Mouse (Mus musculus) embryo, embryonic 11.5 days (tissue): ENCODE results near the gene Clca3a1.

Source experiments
- DNase-seq: peaks from one replicate; pipeline ENCODE4 v3.0.0-alpha.2; 2012; ENCODE audit warnings: low read depth, low spot score

Gene Clca3a1

DNA sequence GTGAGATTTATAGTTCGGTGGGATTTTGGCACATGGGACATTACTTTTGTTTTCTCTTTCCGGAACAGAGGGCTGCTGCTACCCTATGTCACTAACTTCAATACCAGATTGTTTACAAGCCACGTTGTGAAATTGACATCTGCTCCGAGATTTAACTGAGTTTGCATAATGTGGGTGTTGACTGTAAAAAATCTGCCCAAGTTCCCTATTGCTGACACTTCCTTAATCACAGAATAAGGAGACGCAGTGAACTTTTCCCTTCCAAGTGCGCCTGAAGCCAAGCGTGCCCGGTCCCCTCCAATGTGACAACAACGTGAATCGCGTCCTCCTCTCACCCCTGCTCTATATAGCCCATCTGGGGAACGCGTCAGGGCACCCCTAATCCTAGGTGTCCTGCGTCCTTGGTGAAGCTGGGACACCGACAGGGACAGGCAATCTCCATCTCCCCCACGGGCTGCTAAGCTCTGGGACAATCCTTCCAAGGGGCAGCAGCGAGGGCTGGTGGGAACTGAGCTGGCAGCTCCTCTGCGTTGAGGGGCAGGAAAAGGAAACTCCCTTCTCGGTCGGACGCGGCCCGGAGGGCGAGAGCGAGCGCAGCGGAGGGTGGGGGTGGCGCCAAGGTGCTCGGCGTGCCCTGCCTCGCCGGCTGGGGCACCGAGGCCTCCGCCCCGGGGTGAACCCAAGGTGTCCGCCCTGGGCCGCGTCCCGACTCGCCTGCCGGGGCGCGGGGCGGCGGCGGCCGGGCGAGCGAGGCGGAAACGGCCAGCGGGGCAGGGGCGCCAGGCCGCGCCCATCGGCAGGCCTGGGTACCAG is 41.5 kb downstream of the Clca3a1 start:
- DNase-seq, result peak; percentile 44

DNA sequence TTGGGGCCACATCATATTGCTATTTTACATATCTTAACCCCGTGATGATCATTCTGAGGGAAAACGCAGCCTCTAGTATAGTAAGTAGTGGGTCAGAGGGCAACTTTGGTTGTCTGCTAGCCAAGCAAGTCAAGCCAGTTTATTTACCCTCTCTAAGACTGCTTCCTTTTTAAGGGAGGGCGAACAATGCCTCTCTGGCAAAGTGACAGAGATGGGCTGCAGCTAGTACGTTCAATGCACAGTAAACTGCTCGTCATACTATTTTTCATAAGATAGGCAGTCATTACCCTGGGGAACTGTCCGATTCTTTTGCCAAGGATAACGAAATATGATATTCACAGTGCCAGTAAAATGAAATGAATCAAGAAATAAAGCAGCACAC is 42.1 kb downstream of the Clca3a1 start:
- no peak for DNase-seq

DNA sequence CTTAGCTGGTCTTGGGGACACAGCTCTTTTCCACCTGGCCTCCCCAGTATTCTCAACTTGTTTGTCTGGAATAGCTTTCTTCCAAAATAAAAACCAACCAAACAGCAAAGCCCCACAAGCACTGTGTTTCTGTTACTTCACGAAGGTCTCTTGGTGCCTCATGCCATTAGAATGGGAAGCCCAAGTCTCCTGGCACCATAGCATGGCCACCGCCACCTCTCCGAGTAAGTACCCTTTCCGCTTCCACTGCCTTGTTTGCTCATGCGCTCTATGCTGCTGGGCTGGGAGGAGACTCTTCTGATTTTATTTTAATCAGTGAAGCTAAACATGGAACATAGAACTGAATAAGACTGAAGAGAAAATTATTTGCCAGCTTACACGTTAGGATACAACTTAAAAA is 42.9 kb downstream of the Clca3a1 start:
- DNase-seq, result no peak

DNA sequence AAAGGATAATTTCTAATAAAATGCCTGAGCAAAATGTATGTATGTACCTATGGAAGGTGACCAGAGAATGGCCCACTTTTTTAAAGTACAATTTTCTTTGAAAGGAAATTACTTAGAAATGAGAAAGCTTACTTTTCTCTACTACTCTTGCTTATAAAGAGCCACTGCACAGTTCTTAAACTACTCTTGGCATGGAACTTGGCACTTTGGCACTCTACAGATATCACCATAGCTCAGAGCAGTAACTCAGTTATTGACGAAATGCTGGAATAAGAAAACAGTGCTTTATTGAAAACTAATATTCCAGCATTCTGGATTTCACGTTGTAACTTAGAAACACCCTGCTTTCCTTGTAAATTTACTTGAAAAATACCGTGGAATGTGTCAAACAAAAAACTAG is 43.7 kb downstream of the Clca3a1 start:
- DNase-seq, result no peak

DNA sequence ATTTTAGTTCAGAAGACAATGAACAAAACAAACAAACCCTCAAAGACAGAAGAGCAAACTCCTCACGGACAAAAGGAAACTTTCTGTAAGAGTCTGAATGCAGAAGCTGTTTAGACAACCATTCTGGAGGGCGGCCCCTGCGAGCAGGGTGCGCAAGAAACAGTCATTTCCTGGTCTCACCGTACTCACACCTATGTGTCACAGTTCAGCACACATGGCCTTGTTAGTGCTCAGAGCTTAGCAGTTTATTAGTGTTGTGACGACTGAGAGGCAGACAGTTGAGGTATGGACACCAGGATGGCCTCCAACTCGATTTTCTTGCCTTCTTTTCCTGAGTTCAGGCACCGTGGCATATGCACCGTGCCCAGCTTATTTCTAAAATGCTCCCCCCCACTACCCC is 44.9 kb downstream of the Clca3a1 start:
- no peak for DNase-seq

DNA sequence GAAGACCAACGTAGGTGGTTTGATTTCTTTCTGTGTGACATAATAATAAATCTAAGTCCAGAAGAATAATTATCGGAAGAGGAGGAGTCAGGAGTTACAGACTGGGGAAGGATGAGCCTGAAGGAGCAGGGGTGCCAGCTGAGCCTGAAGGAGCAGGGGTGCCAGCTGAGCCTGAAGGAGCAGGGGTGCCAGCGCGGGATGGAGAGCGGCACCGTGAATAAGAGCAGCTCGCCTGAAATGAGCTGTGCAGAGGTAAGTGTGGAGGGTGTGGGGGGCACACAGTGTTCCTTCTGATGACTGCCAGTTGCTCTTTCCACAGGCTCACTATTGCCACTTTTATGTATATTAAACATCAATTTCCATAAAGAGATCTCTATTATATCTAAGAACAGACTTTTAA is 45.7 kb downstream of the Clca3a1 start:
- no peak for DNase-seq

DNA sequence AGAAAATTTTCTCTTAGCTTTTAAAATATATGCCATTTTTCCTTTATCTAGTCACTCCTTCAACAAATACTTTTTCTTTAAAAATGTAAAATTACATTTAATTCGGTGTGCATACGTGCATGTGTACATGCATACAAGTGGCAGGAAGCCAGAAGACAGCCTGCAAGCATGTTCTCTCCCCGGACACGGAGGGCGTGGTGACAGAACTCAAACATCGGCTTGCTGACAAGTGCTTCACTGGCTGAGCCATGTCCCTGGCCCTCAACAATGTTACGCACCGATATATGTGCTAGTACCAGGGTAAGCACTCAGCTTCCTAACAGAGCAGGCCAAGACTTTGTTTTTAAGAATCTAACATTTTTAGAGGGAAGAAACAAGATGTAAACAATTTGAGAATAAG is 46.2 kb downstream of the Clca3a1 start:
- DNase-seq, result no peak

DNA sequence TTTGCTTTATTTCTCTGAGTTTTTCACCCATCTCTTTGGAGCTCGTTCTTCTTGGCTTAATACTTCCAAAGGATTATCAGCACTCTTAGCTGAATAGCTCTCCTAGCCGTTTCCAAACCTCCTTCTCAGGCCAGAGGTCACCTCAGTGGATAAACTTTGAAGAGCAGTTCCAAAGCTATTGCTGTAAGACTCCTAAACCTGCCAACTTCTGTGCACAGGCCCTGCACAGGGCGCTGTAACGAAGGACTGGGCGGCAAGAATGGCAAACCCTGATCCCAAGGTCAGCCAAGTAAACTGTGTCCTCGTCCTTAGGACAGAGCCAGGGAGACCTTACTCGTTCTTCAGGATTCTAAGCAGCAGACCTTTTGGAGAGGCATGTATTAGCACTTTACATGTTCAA is 46.7 kb downstream of the Clca3a1 start:
- no peak for DNase-seq

DNA sequence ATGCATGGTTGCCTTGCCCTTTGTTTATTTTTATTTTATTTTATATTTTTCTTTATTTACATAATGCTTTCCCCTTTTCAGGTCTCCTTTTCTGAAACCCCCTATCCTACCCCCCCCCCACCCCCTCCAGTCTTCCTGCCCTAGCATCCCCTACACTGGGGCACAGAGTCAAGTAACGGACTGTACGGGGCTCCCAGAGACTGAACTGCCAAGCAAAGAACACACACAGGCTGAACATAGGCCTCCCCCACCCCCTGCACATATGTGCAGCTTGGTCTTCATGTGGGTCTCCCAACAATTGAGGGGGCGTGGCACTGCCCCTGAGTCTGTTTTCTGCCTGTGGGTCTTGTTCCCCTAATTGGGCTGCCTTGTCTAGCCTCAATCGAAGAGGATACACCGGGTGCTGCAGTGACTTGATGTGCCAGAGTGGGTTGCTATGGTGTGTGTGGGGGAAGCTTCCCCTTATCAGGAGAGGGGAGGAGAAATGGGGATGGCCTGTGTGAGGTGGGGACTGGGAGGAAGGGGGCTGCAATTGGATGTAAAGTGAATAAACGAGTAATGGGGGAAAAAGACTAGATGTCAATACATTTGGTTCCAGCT is 49.1 kb downstream of the Clca3a1 start:
- no peak for DNase-seq

DNA sequence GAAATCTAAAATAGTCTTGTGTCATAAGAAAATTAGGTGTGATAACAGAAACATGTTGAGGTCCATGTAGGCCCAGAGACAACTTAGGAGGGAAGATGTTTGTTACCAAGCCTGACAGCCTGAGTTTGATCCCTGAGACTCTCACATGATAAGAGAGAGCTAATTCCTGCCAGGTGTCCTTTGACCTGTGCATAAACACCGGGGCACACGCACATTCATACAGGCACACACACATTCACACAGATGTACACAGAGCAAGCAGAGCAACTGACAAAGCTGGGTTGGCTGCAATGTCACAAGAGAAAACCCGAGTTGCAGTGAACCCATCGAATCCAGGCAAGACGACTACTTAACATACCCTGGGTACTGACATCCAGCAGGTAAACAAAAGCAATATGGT is 52.2 kb downstream of the Clca3a1 start:
- DNase-seq, result no peak

DNA sequence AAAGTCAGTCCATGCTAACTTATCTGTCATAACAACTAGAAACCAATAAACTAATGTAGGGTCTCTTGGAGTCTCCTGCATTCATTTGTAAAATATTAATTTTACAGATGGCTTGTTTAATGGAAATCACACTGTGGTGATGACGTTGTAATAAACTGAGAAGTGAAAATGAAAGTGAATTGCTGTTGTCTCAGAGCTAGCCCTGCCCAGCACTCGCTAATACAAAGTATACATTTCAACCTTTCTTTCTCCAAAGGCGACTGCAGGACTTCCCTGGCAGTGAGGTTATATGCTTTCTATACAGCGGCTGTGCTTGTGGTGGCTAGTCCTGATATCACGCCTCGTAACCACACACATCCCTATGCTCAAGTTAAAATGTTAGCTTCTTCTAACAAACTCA is 56.8 kb downstream of the Clca3a1 start:
- no peak for DNase-seq

DNA sequence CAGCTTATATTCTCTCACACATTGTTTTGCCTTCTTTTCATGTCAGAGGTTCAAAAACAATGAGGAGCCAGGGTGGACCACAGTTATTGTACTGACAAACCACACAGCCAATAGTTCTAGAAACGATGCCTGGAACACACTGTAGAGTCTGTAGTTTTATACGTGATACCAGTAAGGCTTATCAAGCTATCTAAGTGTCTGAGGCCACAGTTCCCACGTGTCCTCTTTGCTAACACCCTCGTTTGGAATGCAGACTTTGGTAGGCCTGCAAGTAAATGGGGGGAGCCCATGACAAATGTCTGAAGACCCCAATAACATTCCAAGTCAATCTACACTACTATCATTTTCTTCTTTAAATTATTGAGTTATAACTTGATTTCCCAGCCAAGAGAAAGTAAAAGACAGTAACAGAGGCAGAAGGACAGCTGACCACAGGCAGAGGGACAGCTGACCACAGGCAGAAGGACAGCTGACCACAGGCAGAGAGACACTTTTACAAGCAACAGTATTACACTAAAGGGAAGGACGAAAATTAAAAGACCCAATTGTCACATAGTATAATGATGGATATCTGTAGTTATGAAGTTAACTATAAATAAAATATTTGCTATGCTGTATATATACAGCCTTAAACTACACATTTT is 61.9 kb downstream of the Clca3a1 start:
- DNase-seq, result no peak

DNA sequence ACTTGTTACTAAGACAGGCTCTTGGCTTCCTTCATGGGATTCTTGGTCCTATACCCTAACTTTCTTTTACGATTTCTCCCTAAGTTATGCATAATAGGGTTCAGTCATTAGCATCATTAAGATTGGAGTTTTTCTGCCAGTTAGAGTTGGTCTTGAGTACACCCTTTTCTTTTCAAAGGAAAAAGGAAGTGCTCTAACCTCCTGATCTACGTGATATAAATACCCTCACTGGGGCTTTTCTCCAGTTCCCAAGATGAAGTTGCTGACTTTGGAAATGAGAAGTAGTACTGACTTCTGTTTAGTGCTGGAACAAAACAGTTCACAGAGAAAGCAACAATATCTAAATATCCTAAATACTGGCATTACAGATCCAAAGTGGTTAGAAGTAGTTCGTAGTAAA is 62.8 kb downstream of the Clca3a1 start:
- no peak for DNase-seq

DNA sequence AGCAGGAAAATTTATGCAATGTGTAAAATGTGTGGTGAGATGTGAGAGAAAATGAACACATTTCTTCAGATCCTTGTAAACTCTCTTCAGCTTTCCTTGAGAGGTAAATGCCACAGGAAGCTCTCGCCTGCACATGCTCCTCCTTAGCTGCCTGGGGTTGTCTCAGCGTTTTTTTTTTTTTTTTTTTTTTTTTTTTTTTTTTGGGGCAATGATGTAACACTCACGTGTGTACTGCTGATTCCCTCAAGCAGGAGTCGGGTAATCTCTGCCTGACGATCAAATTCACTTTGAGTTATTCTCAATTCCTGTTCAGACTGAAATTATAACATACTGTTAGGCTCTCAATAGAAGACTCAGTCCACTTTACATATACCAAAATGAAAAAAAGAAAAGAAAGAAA is 63.6 kb downstream of the Clca3a1 start:
- no peak for DNase-seq

DNA sequence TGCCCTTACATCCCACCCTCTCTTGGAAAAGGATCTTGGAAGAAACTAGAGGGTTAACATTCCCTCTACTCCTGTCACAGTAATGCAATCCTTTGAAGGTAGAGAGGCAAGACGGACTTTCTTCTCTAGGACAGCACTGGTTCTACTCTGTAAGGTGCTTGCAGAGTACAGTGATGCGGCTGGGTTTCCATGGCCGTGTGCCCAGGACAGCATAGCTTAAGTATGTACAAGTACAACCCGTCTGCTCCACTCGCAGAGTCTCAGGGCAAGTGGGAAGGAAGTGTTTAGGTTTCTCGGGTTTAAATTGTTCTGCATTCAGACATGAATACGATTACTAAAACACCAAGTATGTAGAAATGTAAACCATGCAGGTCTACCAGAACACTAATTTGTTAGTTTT is 65.8 kb downstream of the Clca3a1 start:
- no peak for DNase-seq

DNA sequence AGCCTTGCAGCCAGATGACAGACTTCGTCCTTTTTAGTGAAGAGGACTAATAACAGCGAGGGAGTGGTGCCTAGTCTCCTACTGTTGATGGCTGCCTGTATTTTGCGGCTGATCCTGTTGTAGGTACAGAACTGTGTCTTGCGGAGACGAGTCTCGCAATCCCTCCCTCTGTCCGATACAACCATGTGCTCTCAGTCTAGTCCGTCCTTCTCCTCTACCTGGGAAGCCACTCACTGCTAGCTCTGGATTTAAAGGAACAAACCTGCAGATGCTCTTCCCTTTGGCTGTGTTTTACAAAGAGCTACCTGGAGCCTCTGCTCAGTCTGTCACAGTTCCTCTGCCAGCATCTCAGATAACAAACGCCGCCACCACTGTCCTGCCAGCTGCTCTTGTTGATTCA is 66.7 kb downstream of the Clca3a1 start:
- no peak for DNase-seq

DNA sequence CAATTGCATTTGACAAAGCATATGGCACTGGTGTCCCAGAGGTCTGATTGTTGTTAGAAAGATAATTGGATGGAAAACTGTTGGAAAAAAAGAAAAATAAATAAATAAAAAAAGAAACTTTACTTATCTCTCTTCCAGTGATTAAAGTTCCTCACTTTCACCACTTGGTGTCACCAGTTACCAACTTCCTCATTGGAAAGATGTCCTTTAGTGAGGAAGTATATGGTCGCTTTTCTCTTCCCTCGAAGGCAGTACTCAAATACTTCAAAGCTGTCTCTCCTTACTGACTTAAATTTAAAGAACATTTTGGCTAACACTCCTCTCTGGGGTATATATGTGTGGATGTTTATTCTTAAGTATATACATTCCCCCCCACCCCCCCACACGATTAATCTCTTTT is 68.7 kb downstream of the Clca3a1 start:
- DNase-seq, result no peak

DNA sequence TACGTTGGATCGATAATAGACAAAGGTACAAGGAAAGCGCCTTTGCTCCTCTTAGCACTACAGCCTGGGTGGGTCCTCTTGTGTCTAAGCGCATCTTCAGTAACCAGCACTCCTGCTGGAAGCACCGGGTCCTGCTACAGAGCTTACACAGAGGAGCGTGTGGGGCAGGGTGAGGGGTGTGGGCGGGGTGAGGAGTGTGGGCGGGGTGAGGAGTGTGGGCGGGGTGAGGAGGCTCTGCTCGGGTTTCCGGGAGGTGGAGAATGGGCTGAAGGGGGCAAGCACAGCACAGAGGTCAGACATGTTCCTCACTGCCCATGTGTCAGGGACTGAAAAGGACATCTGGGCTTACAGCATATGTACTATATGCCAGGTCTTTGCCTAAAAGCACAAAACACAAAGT is 71.5 kb downstream of the Clca3a1 start:
- peak; percentile 56 for DNase-seq

DNA sequence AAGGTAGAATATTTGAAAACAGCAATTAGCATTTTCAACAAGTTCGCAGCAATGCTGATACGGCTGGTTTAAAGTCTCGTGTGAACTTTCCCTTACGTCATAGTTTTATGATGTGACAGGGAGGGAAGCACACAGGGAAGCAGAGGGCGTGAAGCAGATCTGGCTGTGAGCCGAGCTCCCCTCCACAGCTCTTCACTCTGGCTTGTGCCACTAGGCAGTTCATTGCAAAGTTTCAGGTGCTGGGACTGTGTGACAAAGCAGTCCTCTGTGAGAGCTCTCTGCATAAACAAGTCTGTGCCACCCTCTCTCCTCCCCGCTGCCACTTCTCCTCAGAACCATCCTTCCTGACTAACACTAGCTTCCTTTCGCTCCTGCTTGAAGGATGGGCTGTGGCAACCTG is 72.5 kb downstream of the Clca3a1 start:
- DNase-seq, result no peak

DNA sequence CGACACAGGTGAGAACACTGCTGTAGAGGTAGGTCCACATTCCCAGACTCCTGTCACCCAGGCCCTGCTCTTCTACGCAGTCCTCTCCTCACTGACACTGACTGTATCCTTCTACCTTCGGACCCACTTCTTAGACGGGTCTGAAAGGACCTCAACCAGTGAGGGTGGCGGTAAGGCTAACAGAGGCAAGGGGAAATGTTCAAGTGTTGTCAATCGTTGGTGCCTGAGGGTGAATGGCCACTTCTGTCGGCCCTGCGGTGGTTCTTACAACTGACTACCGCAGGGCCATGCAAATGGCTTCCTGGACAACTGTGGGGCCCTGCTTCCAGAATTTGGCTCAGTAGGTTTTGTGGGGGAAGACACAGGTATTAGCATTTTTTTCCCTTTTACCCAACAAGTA is 73.2 kb downstream of the Clca3a1 start:
- DNase-seq, result no peak

DNA sequence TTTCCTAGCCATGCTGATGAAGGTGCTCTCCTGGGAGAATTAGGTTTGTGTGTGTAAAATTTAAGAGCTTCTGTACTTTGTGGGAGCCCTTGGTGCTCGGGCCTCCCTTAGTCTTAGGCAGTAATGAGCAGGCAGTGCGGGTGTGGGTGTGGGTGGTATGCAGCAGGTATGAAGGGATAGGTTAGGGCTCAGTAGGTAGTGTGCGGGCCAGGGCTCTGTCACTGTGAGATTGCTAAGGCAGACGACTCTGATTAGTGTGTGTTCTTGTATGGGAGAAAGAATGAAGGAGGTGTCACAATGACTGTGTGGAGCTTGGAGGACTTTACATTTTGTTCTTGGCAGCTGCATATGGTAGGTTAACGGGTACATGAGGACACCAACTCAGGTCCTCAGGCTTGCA is 74.6 kb downstream of the Clca3a1 start:
- no peak for DNase-seq

DNA sequence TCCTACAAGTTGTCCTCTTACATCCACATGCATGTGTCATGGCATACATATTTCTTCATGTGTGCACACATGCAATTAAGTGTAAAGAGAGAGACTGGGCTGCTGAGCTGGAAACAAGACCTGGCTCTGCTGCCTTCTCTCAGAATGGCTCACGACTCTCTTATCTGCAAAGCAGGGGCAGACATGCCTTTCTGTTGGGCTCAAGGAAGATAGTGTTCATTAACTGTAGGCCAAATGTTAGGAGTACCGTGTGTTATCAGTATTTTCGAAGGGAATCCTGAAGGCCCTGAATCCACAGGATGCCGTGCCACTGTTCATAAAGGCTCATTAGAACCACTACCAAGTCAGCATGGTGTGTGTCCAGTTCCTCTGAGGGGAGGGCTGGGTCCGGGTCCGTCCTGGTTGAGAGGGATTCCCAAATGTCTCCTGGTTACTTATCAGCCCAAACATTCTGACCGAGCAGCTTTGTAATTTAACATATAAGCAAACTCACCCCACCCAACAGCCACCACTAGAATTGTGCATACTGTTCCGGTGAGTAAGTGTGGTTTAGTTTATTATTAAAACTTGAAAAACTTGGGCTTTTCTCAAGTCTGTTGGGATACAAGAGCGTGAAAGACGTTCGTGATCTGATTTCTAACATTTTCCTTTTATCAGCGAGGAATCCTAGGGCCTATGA is 77.5 kb downstream of the Clca3a1 start:
- DNase-seq, result no peak

DNA sequence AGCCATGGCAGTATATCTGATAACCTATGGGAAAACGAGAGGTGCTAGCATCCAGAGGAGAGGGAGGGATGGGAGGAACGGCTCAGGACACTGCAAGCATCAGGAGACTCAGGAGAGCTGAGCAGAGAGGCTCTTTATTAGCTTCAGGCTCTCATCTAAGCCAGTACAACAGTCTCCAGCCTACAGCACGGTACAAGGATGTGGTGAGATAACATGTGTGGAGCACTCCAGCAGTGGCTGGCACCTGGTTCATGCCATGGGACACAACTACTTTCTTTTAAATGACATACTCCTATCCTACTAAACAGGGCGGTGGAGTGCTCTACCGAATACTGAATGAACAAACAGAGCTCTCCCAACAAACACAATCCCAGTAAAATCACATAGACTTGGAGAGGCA is 79.2 kb downstream of the Clca3a1 start:
- DNase-seq, result no peak
